Mouse (Mus musculus) adrenal gland, postnatal 25 days (tissue): ENCODE measurements around the gene Trdmt1. TPM values are rescaled to one million over a fixed set of nuclear protein-coding genes. Genes with fewer than 3 reads are reported as not detected.
"Not testable (repeated sequence)": the region's sequence is repeated elsewhere in the genome, so short reads cannot be mapped to it uniquely, and the experiment has no call there.

Experiments
- DNase-seq: peaks from one replicate; pipeline ENCODE4 v3.0.0; 2021; ENCODE audit warnings: mixed read lengths
- long read RNA-seq: library from polyadenylated mRNA; stranded (forward); transcript quantifications from one replicate; pipeline ENCODE4 v2.0.0, GENCODE M21; 2021
- total RNA-seq: library from RNA; stranded (reverse); gene quantifications from 2 replicates; pipeline ENCODE4 v1.2.3, GENCODE M21; 2021

Gene Trdmt1
- total RNA-seq, result 4.9 and 7.7 TPM in 2 replicates
- long read RNA-seq, partial matches to known transcripts, result 0 of 1 reads
- long read RNA-seq, other reads (novel, unspliced or antisense), result 1 of 1 reads

DNA sequence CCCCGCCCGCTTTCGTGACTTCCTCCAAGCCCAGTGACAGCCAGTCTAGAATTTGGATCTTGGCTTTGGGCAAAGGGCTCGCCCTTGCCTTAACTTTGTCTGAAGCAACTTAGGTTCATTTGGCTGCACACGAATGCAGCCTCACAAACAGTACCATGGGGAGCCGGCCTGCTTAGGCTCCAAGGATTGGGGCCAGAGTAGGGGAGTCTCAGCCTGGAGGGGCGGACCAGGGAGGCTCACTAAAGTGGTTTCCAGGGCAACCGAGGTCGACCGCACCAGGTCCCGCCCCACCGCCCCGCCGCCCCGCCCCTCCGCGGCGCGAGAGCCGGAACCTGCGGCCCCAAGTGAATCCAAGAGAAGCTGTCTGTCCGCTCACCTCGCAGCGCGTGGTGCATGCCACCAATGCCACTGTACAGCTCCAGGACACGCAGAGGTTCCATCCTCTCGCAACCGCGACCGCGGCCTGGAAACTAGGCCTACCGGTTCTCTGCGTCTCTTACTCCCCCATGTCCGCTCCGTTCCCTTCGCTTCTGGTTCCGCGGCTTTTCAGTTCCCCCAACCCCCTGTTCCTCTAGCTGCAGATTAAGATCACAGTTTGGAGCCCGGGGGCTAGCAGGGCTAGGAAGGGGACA lies at the start of gene Trdmt1:
Trdmt1 (minus strand) TSS at position 476 of the 632 bp plus-strand sequence.
- peak; percentile 89 for DNase-seq

DNA sequence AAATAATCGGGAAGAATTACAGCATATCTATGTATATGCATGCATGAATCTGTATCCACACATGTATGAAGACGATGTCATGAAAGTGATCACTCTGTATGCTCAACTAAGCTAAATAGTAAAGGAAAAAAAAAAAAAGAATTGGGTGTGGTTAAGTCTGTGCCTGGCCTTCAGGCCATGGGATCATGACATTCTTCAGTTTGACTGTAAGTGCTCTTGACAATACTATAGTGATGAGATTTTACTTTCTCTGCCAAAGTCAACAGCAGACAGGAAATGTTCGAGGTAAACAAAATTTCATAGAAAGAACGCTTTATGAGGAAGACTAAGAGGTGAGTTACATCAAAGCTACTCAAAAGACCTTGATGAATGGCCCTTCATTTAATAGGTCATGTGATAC lies 48.9 kb upstream of the Trdmt1 start:
- no peak for DNase-seq

DNA sequence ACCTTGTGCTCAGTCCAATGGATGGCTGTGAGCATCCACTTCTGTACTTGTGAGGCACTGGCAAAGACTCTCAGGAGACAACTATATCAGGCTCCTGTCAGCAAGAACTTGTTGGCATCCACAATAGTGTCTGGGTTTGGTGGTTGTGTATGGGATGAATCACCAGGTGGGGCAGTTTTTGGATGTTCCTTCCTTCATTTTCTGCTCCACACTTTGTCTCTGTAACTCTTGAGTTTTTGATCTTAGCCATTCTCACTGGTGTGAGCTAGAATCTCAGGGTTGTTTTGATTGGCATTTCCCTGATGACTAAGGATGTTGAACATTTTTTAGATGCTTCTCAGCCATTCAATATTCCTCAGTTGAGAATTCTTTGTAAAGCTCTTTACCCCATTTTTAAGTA lies 39.3 kb upstream of the Trdmt1 start:
- not testable (repeated sequence) for DNase-seq

DNA sequence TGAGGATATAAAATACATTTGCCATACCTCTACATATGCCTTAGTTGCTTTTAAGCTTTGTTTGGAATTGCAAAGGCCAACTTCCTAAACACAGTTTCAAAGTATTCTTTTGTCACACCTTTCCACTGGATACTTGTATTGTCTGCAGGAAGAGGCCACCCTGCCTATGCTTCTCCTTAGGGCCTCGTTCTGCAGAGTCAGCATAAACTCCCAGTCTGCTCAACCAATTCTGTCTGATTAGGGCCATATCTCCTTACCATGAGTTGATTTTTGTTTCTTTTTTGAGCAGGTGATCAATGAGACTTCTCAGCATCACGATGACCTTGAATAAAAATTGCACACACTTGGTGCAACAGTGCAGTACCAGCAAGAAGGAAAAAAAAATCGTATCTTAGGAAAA lies 37.7 kb upstream of the Trdmt1 start:
- no peak for DNase-seq

DNA sequence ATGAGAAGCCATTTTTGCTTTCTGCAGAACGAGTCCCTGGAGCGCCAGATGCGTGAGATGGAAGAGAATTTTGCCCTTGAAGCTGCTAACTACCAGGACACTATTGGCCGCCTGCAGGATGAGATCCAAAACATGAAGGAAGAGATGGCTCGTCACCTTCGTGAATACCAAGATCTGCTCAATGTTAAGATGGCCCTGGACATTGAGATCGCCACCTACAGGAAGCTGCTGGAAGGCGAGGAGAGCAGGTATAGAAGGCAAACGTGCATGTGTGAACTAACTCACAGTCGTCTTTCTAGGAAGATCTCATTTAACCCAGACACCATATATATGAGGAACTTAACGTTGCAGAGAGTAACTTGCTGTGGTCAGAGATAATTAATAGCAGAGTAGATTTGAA lies 35.5 kb upstream of the Trdmt1 start:
- DNase-seq, result no peak

DNA sequence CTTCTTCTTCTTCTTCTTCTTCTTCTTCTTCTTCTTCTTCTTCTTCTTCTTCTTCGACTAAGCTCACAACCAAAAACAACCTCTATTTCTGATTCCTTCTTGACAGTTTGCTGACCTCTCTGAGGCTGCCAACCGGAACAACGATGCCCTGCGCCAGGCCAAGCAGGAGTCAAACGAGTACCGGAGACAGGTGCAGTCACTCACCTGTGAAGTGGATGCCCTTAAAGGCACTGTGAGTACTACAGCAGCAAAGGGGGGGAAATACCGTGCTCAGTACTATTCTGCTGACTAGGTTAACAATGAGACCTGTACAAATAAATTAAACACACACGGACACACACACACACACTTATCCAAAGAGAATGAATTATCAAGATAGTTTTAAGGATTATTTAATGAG lies 34.8 kb upstream of the Trdmt1 start:
- DNase-seq, result no peak

DNA sequence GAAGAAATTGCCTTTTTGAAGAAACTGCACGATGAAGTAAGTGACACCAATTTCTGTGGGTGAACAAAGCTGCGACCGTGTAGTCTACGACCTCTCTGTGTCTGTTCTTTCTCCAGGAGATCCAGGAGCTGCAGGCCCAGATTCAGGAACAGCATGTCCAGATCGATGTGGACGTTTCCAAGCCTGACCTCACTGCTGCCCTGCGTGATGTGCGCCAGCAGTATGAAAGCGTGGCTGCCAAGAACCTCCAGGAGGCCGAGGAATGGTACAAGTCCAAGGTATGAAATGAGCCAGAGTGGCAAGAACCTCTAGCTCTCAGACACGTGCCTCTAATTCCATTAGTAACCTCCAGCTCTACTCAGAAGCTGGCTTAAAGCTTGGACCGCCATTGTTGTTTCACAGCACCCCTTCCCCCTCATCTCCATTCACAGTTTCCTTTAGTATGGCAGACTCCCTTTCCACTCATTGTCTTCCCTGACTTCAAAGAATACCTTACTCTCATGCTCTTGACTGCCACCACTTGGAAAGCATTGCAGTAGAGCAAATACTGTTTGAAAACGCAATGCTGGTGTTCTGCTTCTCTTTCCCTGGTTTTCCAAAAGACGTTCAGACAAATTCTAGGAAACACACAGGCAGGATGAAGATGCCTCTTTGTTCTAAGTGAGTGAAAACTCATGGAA lies 34.1 kb upstream of the Trdmt1 start:
- DNase-seq, result peak; percentile 2

DNA sequence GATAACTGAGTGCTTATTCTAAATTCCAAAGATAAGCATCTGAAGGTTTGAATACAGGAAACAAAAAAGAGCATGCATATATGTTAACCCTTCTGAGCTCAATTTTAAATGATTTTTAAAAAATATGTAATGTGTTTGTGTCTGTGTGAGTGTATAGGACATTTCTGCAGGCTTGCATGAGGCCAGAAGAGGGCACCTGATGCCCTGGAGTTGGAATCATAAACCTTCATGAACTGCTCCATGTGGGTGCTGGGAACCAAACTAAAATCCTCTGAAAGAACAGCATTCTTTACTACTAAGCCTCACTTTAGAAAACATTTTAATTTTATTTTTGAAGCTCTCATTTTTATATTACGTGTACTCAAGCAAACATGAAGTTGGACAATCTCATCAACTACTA lies 32.9 kb upstream of the Trdmt1 start:
- no peak for DNase-seq

DNA sequence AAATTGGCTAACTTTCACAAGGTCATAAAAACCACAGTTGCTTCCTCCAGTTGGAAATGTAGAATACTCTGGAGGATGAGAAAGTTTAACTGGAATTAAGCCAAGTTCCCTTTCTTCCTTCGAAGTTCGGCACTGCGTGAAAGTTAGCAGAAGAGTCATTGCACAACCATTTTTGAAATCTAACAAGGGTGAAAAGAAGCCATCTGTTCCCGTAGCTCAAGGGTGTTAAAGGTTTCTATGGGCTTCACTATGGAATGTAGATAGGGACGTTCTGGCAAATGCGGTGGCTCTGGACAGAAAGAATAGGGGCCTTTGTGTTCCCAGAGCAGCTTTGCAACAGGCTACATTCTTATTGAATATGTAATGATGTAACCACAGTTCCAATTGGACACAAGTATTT lies 31.5 kb upstream of the Trdmt1 start:
- no peak for DNase-seq

DNA sequence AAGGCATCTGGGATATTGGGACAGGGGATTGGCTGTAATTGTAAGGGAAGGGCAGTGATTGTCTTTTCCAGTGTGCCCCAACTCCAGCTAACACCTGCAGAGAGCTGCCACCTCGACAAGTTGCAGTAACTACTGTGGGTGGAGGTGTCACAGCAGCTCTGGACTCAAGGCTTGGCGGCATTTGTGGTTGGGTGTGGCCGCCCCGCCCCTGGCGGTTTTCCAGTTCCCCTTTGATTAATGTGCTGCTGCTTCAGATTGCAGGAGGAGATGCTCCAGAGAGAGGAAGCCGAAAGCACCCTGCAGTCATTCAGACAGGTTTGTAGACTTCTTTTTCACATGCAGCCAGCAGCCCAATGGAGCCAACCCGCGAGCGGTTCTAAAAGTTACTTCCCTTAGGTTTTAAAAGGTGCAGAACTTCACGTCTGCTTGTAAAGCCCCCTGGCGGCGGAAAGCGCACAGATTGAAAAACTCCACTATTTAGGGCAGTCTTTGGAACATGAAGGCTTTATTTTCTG lies 30.9 kb upstream of the Trdmt1 start:
- DNase-seq, result peak; percentile 82

DNA sequence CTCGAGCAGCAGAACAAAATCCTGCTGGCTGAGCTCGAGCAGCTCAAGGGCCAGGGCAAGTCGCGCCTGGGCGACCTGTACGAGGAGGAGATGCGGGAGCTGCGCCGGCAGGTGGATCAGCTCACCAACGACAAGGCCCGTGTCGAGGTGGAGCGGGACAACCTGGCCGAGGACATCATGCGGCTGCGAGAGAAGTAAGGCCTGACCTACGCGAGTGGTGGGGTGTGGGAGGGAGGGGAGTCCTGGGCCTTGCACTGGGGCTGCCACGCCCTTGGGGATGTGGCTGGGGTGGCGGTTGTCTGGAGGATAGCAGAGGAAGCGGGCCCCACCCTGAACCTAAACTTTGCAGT lies 30.3 kb upstream of the Trdmt1 start:
- DNase-seq, result peak; percentile 23

DNA sequence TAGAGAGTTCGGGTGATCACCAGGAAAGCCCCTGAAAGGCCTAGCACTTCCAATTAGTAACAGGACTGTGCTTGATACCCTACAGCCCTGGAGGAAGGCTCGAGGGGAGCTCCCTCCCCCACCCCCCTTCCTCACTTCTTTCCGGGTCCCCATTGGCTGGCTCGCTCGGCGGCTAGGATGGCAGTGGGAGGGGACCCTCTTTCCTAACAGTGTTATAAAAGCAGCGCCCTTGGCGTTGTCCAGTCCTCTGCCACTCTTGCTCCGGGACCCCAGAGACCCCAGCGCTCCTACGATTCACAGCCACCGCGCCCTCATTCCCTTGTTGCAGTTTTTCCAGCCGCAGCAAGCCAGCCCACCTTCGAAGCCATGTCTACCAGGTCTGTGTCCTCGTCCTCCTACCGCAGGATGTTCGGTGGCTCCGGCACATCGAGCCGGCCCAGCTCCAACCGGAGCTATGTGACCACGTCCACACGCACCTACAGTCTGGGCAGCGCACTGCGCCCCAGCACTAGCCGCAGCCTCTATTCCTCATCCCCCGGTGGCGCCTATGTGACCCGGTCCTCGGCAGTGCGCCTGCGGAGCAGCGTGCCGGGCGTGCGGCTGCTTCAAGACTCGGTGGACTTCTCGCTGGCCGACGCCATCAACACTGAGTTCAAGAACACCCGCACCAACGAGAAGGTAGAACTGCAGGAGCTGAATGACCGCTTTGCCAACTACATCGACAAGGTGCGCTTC lies 29.8 kb upstream of the Trdmt1 start:
- DNase-seq, result peak; percentile 64

DNA sequence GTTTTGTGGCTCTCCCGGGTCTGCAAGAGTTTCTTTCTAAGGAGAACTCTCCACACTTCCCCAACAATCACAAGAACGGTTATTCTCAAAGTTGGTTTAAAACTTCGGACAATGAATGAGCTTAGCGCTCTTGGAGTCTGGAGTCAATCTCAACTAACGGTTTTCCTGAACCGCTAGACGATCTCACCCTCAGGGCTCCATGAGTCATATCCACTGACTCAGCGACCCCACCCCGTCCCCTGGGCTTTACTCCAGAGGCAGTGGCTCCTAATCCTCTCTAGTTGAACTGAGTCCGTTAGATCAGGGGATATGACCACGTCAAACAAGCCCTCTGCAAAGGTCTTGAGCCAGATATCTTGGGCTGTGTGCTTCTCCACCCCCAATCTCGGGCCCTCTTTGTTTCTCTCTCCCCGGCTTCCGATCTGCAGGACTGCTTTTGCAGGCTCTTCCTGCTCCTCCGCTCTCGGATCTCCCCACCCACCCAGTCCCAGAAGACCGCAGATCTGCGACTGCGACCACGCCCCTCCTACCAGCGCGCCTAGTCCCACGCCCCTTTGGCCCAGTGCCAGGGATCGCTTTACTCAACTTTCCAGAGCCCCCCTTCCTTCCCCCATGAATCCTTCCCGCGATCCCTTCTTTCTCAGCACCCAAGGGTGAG lies 29.1 kb upstream of the Trdmt1 start, which contains the start of gene Vim:
Vim (plus strand) TSS at position 520 of the 658 bp plus-strand sequence.
- peak; percentile 79 for DNase-seq

DNA sequence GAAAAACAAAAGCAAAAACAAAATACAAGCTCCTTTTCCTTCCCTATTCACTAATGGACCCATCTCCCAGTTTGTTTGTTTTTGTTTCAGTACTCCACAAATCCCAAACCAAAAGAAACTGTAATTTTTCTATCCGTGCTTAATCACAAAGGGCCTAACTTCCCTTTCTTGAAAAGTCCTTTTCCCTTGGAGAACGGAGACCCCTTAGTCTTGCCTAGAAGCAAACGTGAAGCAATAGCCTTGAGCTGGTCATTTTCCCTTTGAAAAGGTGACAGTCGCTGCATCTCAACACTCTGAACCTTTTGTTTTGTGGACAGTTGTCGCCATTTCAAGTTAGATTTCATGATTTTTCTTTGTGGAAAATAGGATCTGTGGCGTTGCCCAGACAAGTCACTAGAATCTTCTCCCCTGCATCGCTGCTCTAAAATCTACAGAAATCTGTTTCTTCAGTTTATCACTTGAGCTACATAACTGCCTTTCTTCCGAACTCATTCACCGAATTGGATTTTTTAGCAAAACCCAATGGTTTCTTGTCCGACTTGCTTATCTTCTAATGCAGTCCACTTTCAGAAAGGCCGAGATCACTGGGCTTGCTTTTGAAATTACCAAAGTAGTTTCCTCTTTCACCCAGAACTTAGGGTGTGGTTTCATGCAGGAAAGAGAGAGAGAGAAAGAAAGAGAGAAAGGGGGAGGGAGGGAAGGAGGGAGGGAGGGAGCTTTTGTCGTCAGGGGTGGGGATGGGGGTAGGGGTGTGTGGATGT lies 28.4 kb upstream of the Trdmt1 start:
- no peak for DNase-seq

DNA sequence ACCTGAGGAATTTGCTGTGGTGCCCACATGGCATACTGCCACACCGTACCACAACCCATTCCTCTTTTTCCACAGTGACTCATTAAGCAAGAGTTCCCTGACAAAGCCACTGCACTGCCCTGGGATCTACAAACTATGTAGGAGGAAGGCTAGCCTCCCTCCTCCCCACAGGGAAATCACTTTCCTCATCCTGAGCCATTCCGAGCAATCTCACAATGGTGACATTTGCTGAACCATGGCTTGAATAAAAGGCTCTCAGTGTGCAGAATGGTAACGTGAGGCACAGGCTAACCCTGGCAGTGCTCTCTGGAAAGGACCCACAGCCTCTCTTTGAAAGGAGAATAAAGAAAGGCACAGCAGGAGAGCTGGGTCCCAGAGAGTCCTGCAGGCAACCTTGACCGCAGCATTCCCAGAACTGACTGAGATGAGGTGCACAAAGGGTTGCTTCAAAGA lies 27.7 kb upstream of the Trdmt1 start:
- DNase-seq, result no peak

DNA sequence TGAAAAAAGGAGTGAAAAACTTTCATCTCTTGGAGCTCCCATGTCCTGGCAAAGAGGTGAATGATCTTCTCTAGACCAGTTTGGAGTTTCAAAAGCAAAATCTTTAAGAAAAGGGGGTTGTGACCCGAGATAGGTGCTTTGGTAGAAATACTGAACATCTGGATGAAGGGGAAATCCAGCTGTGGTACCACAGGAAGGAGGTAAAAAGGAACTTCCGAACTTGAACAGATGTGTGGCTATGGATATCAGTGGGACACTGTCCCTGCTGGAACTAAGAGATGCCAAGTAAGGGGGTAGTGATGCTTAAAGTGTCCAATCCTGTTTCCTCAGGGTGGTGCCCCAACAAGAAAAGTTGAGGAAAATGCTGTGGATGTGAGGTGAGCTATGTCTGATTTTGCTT lies 25.7 kb upstream of the Trdmt1 start:
- no peak for DNase-seq

DNA sequence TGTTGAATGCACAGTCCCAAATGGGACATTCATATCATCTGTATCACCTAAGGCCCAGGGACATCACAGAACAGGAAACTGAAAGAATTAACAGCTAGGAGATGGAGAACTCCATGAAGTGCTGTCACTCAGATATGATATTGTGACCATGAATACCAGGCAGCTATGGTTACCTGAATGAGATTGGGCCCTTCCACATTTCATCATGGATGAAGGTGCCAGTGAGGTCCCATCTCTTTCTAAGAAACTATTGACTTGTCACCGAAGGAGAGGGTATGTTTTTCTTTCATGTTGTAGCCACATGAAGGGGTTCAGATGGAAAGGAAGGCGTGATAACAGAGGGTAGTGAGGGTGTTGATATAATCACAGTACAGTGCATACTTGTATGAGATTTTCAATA lies 15.9 kb upstream of the Trdmt1 start:
- DNase-seq, result no peak

DNA sequence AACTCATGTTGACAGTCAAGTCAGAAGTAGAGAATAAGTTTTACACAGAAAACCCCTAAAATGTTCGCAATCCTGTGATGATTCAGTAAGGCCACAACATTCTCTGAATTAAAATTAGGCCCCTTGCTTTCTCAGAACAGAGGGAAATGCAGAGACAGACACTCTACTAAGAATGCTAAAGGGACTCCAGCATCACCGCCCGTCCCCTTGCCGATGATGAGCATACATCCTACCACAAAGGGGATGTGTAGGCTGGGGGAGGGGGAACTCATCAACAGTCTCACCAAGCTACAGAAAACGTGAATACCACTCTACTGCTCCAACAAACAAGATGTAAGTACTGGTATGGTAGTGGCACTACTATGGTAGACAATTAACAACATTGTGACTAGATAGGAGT lies 15.3 kb upstream of the Trdmt1 start:
- DNase-seq, result no peak

DNA sequence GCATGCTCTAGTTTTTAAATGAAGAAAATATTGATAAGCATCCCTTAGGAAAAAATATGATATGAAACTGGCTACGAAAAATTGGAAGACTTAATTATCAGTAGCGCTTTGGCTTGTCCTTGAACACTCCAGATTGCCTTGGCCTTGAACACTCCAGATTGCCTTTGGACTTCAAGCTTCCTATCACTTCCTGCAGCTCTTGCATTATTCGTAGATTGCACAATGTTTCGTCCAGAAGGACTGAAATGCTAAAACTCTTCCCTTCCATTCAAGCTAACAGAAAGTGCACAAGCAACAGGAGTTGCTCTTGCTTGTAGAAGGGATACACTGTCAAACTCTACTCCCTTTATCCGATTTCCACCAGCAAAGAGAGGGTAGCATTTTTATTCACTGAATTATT lies 14.8 kb upstream of the Trdmt1 start:
- no peak for DNase-seq

DNA sequence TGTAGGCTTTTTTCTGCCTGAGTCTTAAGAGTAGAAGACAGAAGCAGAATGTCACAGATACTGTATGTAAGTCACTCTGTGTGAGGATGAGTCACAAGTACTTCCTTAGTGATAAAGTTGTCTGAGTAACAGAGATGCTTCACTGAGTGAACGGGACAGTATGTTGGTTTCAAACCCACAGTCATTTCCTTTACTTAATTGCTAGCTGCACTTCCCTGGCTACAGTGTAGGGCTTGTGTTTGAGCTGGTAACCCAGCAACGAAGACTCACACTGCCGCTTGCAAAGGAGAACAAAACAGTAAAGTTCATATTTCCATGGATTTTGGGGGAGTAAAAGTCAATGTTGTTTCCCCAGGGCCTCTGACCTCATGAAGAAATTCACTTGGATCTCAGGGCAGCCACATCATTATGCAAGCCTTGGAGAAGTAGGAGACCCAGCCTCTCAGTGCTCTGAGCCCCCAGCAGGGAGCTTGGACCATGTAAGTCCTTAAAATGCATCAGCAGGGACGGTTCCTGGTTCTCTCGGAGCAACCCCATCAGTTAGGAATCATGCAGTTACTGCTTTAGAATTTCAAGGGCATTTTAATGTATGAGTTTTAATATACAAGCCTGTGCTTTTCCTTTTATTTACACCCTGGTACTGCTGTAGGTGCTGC lies 14.3 kb upstream of the Trdmt1 start:
- no peak for DNase-seq
